Mouse (Mus musculus) brain, embryonic 14.5 days (tissue): ENCODE data around the gene Ptger1.

Source experiments
- CTCF ChIP-seq: fragments of 200-500 bp; IDR thresholded peaks from 2 replicates; pipeline ENCODE4 v1.5.1; 2012; ENCODE audit warnings: inconsistent platforms, mild to moderate bottlenecking, moderate library complexity, borderline replicate concordance; ENCODE audit not compliant: insufficient read depth, insufficient read length; ENCODE audit errors: extremely low read depth
- POLR2A ChIP-seq: fragments of 200-500 bp; IDR thresholded peaks from 2 replicates; pipeline ENCODE4 v1.6.1; 2012; ENCODE audit warnings: mild to moderate bottlenecking, inconsistent platforms, borderline replicate concordance; ENCODE audit not compliant: poor library complexity, insufficient read depth, insufficient read length, severe bottlenecking; ENCODE audit errors: extremely low read depth

DNA sequence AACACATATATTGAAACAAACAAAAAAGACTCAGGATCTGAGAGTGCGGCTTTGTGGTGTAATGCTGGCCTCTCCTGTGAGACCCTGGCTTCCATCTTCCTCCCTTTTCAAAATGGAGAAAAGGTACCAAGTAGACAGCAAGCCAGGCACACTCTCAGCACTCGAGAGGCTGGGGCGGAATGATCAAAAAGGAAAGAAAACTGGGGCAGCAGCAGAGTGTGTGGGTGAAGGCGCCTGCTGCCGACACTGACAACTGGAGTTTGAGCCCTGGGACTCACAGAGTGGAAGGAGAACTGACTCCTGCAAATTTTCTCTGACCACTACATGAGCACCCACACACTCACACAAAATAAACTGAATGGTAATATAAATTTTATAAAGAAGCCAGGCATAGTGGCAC lies 8.0 kb downstream of the Ptger1 start:
- TF ChIP-seq POLR2A (no peak), CTCF (no peak)
